Mouse (Mus musculus): ENCODE measurements around the gene Mecom.

GRCm38 (mm10) chr3:30066519-30066918 lies 481.3 kb downstream of the Mecom start:
- no peak for TF ChIP-seq GATA1 (IDR thresholded peaks at IDR 0.05; ENCODE audit: low read length)
- TF ChIP-seq TAL1 (IDR thresholded peaks at IDR 0.05; ENCODE audit: low read length): no peak
